In the genomic region with DNA sequence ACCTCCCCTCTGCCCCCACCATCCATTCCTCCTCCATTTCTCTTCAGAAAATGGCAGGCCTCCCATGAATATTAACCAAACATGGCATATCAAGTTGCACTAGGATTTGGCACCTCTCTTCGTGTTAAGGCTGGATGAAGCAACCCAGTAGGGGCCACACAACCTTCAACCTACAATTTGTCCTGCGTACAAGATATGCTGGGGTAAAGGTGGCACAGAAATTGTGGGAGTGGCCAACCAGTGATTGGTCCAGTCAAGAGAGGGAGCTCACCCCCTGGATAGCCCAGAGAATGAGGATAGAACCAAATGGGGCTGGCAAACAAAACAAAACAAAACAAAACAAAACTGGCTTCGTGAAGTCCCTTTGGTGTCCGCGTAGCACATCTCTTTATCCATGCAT, we compare ENCODE assay signal across 11 mouse cellular contexts.
"Had no signal": no experiment of that assay in that cellular context is flagged by ENCODE, and none has a peak within 500 bp of the region (broad histone marks: within the 10 kb centered on the region; RNA-seq: fewer than 3 reads in every experiment).

No protein-coding gene starts in this region.

- H3K4me2 ChIP-seq: liver, embryonic 13.5 days had no signal

- DNase-seq: kidney, postnatal 25 days; layer of hippocampus, postnatal 36 days; liver, embryonic 13.5 days; lung, adult 2 months; lung, postnatal 14 days; lung, postnatal 4 days; midbrain, embryonic 14.5 days; thymus, adult 18-20 months; thymus, postnatal 36 days had no signal

- H3K27ac ChIP-seq: kidney, postnatal 0 days; left cerebral cortex, adult 2 months; liver, embryonic 13.5 days had no signal

- H3K9me3 ChIP-seq: liver, embryonic 13.5 days had no signal

- H3K9ac ChIP-seq: liver, embryonic 13.5 days had no signal

- H3K36me3 ChIP-seq: liver, embryonic 13.5 days had no signal

- H3K4me3 ChIP-seq: left cerebral cortex, adult 2 months; liver, embryonic 13.5 days had no signal

- H3K4me1 ChIP-seq: liver, embryonic 13.5 days had no signal

- H3K27me3 ChIP-seq: liver, embryonic 13.5 days had no signal
